Mouse (Mus musculus) cerebellum, adult 11 months (tissue): ENCODE measurements around the gene Cacna1a.

Experiments used
- DNase-seq: peaks from one replicate; pipeline ENCODE4 v3.0.0; 2022

Cacna1a gene

DNA sequence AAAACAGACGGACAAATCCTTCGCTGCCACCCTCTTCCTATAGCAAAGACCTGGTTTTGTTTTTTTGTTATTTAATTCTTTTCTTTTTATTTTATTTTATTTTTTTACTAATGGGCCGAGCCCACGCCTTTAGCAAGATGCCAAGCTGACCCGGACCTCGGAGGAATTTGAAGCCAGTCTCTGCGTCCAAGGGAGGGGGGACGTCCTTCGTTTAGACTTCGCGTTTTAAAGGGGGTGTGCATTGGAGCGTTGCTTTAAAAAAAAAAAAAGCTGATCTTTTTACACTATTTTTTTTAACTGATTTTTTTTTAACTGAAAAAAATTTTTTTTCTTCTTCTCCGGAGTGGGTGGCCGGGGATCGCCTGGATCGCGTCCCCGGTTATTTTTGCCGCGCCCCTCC, 26.7 kb downstream of the Cacna1a start:
- DNase-seq = no peak

GRCm38 (mm10) chr8:84415378-84415898, 27.2 kb downstream of the Cacna1a start:
- peak; percentile 47 for DNase-seq

DNA sequence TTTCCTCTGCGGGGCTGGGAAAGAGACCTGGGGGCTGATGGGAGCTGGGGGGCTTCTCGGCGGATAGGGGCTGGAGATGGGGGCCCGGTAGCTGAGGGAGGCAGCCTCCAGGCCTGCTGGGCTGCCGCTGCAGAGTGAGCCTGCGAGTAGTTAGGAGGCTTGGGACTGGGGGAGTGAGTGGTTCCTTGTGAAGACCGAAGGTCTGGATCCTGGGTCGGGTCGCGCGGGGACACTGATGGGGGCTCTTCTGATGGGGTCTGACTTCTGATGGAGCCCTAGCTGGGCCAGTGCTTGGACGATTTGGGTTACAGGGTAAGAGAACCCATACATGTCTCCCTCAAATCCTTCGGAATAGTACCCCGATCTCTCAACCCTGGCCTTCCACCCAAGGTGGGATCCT, 27.8 kb downstream of the Cacna1a start:
- DNase-seq = no peak

GRCm38 (mm10) chr8:84416915-84417314, 28.7 kb downstream of the Cacna1a start:
- DNase-seq = peak; percentile 56

DNA sequence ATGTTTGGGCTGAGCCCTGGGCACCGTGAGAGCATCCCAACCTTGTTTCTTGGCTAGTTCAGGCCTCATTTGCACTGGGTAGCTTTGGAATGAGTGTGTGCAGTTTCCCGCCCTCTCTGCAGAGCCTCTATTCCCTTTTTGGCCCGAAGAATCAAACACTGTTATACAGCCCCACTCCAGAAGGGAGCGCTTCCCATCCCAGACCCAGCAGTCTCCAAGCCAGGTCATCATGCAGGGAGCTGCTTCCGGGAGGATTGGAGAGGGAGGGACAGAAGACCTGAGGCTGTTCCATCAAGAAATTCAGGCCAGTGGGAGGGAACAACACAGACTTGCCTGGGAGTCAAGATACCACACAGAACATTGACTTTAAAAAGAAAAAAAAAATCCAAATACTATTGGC, 29.6 kb downstream of the Cacna1a start:
- peak; percentile 74 for DNase-seq

- no peak for DNase-seq
Observed at GRCm38 (mm10) chr8:84424426-84424825, 36.2 kb downstream of the Cacna1a start.

- DNase-seq = no peak
Observed at GRCm38 (mm10) chr8:84426087-84426486, 37.8 kb downstream of the Cacna1a start.

- DNase-seq = peak; percentile 87
Observed at GRCm38 (mm10) chr8:84426582-84426981, 38.3 kb downstream of the Cacna1a start.

DNA sequence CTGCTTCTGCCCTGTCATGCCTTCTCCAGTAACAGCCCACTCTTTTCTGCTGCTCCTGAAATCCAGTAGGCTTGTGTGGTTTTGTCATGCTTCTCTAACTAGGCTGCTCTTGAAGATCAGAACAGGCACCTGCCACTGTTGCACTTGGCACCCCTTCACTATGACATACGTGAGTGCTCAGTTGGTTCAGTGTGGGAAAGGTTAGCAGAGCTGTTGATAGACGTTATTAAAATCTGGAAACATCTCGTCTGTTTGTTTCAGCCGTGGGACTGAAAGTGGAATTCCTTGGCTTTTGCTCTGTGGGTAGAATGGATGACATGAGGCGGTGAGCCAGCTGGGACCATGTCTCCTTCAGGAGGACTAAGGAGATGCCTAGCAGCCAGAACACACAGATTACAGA, 39.8 kb downstream of the Cacna1a start:
- no peak for DNase-seq

DNA sequence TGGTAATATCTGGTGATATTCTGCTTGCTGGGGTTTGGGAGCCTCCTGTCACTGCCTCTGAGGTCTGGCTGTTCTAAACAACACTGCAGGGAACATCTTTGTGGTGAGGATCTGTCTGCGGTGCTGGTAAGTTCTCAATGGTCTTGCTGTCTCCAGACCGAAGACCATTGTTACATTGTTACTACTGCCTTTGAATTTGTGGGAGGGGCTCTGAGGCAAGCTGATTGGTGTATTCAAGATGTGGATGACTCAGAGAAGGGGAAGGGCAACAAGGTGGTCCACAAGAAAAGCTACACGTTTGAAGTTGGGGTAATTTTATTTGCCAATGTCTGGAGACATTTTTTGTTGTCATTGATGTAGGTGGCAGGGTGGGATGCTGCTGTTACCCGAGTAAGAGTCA, 40.8 kb downstream of the Cacna1a start:
- no peak for DNase-seq

DNA sequence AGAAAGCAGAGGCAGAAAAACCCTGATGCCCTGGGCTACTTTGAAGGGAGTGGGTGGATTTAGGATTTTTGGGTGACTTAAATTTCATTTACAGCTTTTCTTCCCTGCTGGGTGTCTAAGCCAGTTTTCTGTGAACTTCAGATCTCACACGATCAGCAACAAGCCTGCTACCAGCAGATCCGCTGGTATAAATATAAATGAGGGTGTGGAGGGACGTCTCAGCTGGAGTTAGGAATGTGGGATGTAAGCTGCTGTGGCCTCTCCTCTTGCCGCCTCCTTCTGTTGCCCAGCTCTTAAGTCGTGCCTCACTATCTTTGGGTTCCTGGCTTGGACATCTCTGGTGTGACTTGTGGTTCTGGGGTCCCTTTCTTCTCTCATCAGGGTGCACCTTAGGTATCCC, 41.3 kb downstream of the Cacna1a start:
- DNase-seq = no peak

GRCm38 (mm10) chr8:84435370-84435769, 47.1 kb downstream of the Cacna1a start:
- DNase-seq = peak; percentile 42

DNA sequence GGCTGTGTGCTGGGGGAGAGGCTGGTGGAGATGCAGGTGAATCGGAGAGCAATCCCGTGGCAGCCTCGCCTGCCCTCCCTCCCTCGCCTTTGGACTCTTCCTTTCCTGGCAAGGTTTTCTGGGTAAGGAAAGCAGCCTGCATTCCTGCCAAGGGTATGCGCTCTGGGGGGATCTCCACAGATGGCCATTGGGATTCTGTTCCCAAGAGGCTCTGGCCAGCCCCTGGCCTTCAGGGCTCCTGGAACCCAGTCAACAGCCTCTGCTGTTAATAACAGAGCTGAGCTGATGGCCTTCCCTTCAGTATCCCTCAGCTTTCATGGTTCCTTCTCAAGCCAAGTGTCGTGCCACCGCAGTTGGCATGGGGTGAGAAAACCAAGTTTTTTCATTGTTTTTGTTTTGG, 51.6 kb downstream of the Cacna1a start:
- DNase-seq = peak; percentile 80

GRCm38 (mm10) chr8:84442043-84442442, 53.8 kb downstream of the Cacna1a start:
- DNase-seq = no peak

GRCm38 (mm10) chr8:84446571-84446991, 58.3 kb downstream of the Cacna1a start:
- peak; percentile 70 for DNase-seq

GRCm38 (mm10) chr8:84454532-84454931, 66.3 kb downstream of the Cacna1a start:
- DNase-seq = no peak

DNA sequence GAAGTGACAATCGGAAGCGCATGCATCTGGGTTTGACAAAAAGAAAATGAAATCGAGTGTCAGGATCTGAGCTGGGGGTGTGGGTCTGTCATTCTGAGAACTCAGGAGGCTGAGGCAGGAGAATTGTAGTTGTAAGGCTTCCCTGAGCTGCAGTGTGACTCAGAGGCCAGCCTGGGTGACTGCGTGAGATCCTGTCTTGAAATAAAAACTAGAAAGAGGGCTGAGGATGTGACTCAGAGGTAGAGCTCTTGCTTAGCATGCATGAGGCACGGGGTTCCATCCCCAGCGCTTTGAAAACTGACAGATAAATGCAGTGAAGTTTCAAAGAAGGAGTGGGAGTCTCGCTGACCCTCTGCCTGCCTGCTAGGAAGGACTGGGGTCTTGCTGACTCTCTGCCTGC, 70.6 kb downstream of the Cacna1a start:
- no peak for DNase-seq

DNA sequence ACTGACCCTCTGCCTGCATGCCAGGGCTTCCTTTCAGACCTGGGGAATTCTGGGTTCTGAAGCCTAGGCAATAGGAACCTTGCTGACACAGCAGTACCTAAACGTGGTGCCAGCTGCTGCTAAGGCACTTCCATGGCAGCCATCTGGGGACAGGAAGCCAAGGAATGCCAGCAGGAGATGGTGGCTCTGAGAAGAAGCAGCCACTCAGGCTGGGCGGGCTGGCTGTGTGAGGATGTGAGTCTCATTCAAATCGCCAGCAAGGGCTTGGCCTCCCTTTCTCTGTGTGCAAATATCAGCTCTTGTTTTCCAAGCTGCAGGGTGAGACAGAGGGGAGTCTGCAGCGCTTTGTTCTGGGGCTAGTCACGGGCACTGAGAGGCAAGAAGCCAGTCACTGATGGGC, 71.0 kb downstream of the Cacna1a start:
- DNase-seq = peak; percentile 49

- no peak for DNase-seq
Observed at GRCm38 (mm10) chr8:84460698-84461097, 72.5 kb downstream of the Cacna1a start.

DNA sequence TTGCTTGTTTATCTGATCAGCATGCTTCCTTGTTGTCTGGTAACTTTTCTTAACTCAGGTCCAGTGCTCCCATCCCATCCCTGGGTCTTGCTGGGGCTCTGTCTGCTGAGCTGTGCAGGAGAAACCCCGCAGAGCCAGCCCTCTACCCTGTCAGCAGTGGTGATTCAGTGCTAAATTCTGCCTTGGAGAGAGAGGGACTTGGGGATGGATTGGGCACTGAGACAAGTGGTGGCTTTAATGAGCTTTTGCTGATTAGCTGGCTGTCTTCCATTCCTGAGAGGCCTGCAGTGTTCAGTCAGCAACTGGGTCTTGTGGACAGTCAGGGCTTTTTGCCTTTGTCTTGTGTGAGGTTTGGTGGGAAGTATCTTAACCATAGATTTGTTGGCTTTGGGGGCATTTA, 78.7 kb downstream of the Cacna1a start:
- DNase-seq = peak; percentile 65

GRCm38 (mm10) chr8:84469076-84469475, 80.8 kb downstream of the Cacna1a start:
- DNase-seq = no peak

DNA sequence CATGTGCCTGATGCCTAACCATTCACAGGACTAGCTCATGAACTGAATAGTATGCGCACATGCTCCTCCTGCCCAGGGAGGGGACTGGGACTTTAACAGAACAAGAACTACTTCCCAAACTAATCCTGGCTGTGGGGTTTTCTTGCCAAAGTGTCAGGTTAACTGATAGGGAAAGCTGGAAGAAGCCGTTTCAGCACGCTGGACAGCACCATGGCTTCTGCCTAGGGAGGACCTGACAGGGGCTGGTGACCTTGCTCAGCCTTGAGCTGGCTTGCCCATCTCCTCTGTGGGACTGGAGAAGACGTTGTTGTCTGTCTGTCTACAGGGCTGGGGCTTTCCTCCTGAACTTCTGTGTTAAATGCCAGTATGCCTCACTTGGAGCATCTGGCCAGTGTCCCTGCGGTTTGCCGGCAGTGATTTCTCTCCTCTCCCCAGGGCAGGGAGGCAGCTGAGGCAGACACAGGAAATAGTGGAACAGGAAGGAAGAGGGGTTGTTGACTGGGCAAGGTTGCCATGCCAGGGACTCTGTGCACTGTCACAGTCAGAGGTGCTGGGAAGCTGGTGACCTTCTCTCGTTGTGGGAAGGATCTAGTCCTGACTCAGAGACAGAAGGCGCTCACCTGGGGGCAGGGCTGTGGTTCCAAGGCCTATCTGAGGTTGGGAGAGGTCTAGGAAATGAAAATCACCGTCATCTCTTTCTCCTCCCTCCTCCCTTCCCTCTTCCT, 83.2 kb downstream of the Cacna1a start:
- peak; percentile 56 for DNase-seq

- DNase-seq = no peak
Observed at GRCm38 (mm10) chr8:84474456-84474855, 86.2 kb downstream of the Cacna1a start.

- no peak for DNase-seq
Observed at GRCm38 (mm10) chr8:84477341-84477740, 89.1 kb downstream of the Cacna1a start.

- DNase-seq = no peak
Observed at GRCm38 (mm10) chr8:84483004-84483403, 94.8 kb downstream of the Cacna1a start.
